Mouse (Mus musculus): Measurements from ENCODE around the gene Kcna4. TPM values are rescaled to one million over a fixed set of nuclear protein-coding genes. Genes with fewer than 3 reads are reported as not detected.

Kcna4 gene
- polyA plus RNA-seq, 1 experiment from 2014 or later: not detected

Other genes with a start within 250 kb of the Kcna4 start
- gene Fshb, start 231.0 kb upstream of the Kcna4 start, polyA plus RNA-seq (2014; fragmentation: Nextera tagmentation; extraction: Ambion mirVana): not detected in 2 replicates

Measured in liver, embryonic 11.5 days (tissue).